Mouse (Mus musculus) midbrain, postnatal 0 days (tissue): ENCODE measurements around the gene Glis3. TPM values are rescaled to one million over a fixed set of nuclear protein-coding genes. Genes with fewer than 3 reads are reported as not detected.

Experiments used
- ATAC-seq: fragments of 200-750 bp; cut with Nextera tagmentation; 2 replicates; pipeline ENCODE4 v1.8.0; 2017; ENCODE audit warnings: moderate number of reproducible peaks, mild to moderate bottlenecking, moderate TSS enrichment, moderate library complexity; ENCODE audit not compliant: low FRiP score
- DNase-seq: peaks from one replicate; pipeline ENCODE4 v3.0.0-alpha.2; 2015; ENCODE audit warnings: low spot score
- H3K27ac ChIP-seq: fragments of 300-500 bp; sonication (generic); 2 replicates; pipeline ENCODE4 v1.5.1; 2014; ENCODE audit warnings: low read depth, mild to moderate bottlenecking, low read length, mixed read lengths
- H3K27me3 ChIP-seq: fragments of 300-500 bp; sonication (generic); 2 replicates; pipeline ENCODE4 v1.6.1; 2014; ENCODE audit warnings: low read length, control low read depth, mixed read lengths; ENCODE audit not compliant: insufficient read depth
- H3K36me3 ChIP-seq: fragments of 300-500 bp; sonication (generic); 2 replicates; pipeline ENCODE4 v1.6.1; 2014; ENCODE audit warnings: low read length, control low read depth, mixed read lengths; ENCODE audit not compliant: insufficient read depth
- H3K4me1 ChIP-seq: fragments of 300-500 bp; sonication (generic); 2 replicates; pipeline ENCODE4 v1.6.1; 2014; ENCODE audit warnings: mild to moderate bottlenecking, control low read depth, antibody characterized with exemption, low read length, mixed read lengths; ENCODE audit not compliant: insufficient read depth
- H3K4me2 ChIP-seq: fragments of 300-500 bp; sonication (generic); 2 replicates; pipeline ENCODE4 v1.6.1; 2014; ENCODE audit warnings: low read depth, mild to moderate bottlenecking, low read length, mixed read lengths; ENCODE audit not compliant: poor library complexity, severe bottlenecking
- H3K4me3 ChIP-seq: fragments of 300-500 bp; sonication (generic); 2 replicates; pipeline ENCODE4 v1.5.1; 2014; ENCODE audit warnings: low read depth, mild to moderate bottlenecking, low read length, moderate library complexity
- H3K9ac ChIP-seq: fragments of 300-500 bp; sonication (generic); replicated peaks from 2 replicates; pipeline ENCODE4 v1.6.1; 2014; ENCODE audit warnings: mild to moderate bottlenecking, low read length, moderate library complexity, mixed read lengths; ENCODE audit not compliant: poor library complexity, severe bottlenecking
- H3K9me3 ChIP-seq: fragments of 300-500 bp; sonication (generic); 2 replicates; pipeline ENCODE4 v1.6.1; 2016; ENCODE audit warnings: low read length, control low read depth
- CTCF ChIP-seq: IDR thresholded peaks from 2 replicates; pipeline ENCODE4 v1.5.1; 2016; ENCODE audit warnings: antibody characterized with exemption, mild to moderate bottlenecking
- WGBS: fragments of 180-500 bp; shearing (Covaris S2); extraction: QIAGEN DNeasy Blood & Tissue Kit; methylation state at CpG from one replicate; pipeline ENCODE4 v1.1.7; 2014; 5-methylcytosine and 5-hydroxymethylcytosine counted together
- polyA plus RNA-seq: library from polyadenylated mRNA; unstranded; fragments of >200 nt; fragmentation: Nextera tagmentation; extraction: Ambion mirVana; gene quantifications from 2 replicates; pipeline ENCODE4 v1.2.1, GENCODE M21; 2015
- total RNA-seq: library from RNA; depleted of rRNA; stranded (reverse); fragments of >200 nt; gene quantifications from 2 replicates; pipeline ENCODE4 v1.2.3, GENCODE M21; 2014

Gene Glis3
- total and polyA plus RNA-seq, 2 experiments from 2014 or later, result 1.2 to 27.1 TPM

- Histone ChIP-seq H3K9ac (no peak overlapping the region), H3K9me3 (no peaks in the 10 kb centered on the region), H3K4me1 (no peaks in the 10 kb centered on the region), H3K4me2 (no peak overlapping the region), H3K36me3 (no peaks in the 10 kb centered on the region), H3K27me3 (no peaks in the 10 kb centered on the region), H3K4me3 (no peak overlapping the region), H3K27ac (no peak overlapping the region)
- ATAC-seq (no peak), DNase-seq (no peak)
- WGBS, result 90% methylated on average over 7 of the region's 7 CpGs
- no peak for TF ChIP-seq CTCF
Observed at GRCm38 (mm10) chr19:28284098-28284569, 395.7 kb downstream of the Glis3 start.

- Histone ChIP-seq H3K4me3 (no peak overlapping the region), H3K4me2 (no peak overlapping the region), H3K9me3 (no peaks in the 10 kb centered on the region), H3K4me1 (no peaks in the 10 kb centered on the region), H3K9ac (no peak overlapping the region), H3K36me3 (no peaks in the 10 kb centered on the region), H3K27ac (no peak overlapping the region), H3K27me3 (no peaks in the 10 kb centered on the region)
- no peak for TF ChIP-seq CTCF
- no peak for ATAC-seq
- WGBS, result 91% methylated on average over 7 of the region's 7 CpGs
- DNase-seq, result no peak
Observed at GRCm38 (mm10) chr19:28283241-28284097, 396.4 kb downstream of the Glis3 start.

DNA sequence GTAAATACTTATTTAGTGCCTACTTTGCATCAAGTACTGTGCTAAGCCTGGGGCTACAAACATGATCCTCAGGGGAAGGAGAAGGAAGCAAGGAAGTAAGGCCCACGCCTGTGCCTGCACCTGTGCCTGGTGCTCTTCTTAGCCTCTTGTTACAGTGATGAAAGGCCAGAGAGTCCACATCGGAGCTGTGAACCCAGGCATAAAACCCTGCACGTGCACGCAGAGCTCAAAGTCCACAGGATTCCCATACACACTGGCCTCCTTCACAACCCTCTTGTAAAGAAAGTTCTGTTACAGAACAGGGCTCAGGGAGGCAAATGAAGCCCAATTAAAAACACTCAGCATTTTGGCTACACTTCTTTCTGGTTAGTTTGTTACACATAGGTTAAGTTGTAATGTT is 398.5 kb downstream of the Glis3 start:
- Histone ChIP-seq H3K4me1 (no peaks in the 10 kb centered on the region), H3K9ac (no peak overlapping the region), H3K4me3 (no peak overlapping the region), H3K27me3 (no peaks in the 10 kb centered on the region), H3K36me3 (no peaks in the 10 kb centered on the region), H3K9me3 (no peaks in the 10 kb centered on the region), H3K27ac (no peak overlapping the region), H3K4me2 (no peak overlapping the region)
- WGBS, result 67% methylated on average over 4 of the region's 4 CpGs
- no peak for ATAC-seq
- DNase-seq, result no peak
- no peak for TF ChIP-seq CTCF

DNA sequence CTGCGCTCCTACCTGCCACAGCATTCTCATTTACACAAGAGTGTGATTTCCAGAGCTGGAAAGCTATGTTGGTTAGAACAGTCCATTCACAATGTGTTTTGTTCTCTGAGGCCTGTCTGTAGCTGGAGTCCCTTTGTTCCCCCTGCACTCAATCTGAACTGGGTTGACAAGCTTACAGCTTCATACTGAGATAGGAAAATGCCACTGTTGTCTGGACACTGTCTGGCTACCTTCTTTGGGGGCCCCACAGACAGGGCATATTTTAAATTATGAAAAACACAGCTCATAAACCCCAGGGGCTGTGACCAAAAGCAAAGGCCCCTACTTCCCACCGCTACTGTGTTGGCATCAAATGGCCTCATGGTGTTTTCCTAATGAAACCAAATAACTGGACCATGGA is 402.8 kb downstream of the Glis3 start:
- 62% methylated on average over 2 of the region's 2 CpGs for WGBS
- Histone ChIP-seq H3K4me3 (no peak overlapping the region), H3K9me3 (no peaks in the 10 kb centered on the region), H3K4me2 (no peak overlapping the region), H3K9ac (no peak overlapping the region), H3K27ac (no peak overlapping the region), H3K4me1 (no peaks in the 10 kb centered on the region), H3K27me3 (no peaks in the 10 kb centered on the region), H3K36me3 (no peaks in the 10 kb centered on the region)
- ATAC-seq (no peak), DNase-seq (no peak)
- TF ChIP-seq CTCF, result no peak

- 84% methylated on average over 2 of the region's 2 CpGs for WGBS
- no peak overlapping the region for H3K4me3 ChIP-seq
- no peak for ATAC-seq
- H3K27ac ChIP-seq, result no peak overlapping the region
- no peak for DNase-seq
- H3K36me3 ChIP-seq, result no peaks in the 10 kb centered on the region
- H3K4me1 ChIP-seq, result no peaks in the 10 kb centered on the region
- H3K4me2 ChIP-seq, result no peak overlapping the region
- no peak for TF ChIP-seq CTCF
- H3K9ac ChIP-seq, result no peak overlapping the region
- H3K9me3 ChIP-seq, result no peaks in the 10 kb centered on the region
- no peaks in the 10 kb centered on the region for H3K27me3 ChIP-seq
Observed at GRCm38 (mm10) chr19:28274501-28274900, 405.4 kb downstream of the Glis3 start.

GRCm38 (mm10) chr19:28273946-28274345 is 405.9 kb downstream of the Glis3 start:
- H3K27me3 ChIP-seq, result no peaks in the 10 kb centered on the region
- H3K4me1 ChIP-seq, result no peaks in the 10 kb centered on the region
- no peak overlapping the region for H3K4me2 ChIP-seq
- no peak overlapping the region for H3K27ac ChIP-seq
- TF ChIP-seq CTCF, result no peak
- ATAC-seq, result no peak
- H3K9ac ChIP-seq, result no peak overlapping the region
- WGBS, result 82% methylated on average over 4 of the region's 4 CpGs
- H3K9me3 ChIP-seq, result no peaks in the 10 kb centered on the region
- H3K4me3 ChIP-seq, result no peak overlapping the region
- H3K36me3 ChIP-seq, result no peaks in the 10 kb centered on the region
- no peak for DNase-seq
